Mouse (Mus musculus): ENCODE results near the gene Arl8b.
"Not testable (repeated sequence)": the region's sequence is repeated elsewhere in the genome, so short reads cannot be mapped to it uniquely, and the experiment has no call there.

Gene Arl8b

GRCm38 (mm10) chr6:108835765-108836691, 53.1 kb downstream of the Arl8b start:
- DNase-seq (ENCODE audit: low read depth): peak; percentile 89

GRCm38 (mm10) chr6:108837081-108837480, 54.2 kb downstream of the Arl8b start:
- no peak for DNase-seq (ENCODE audit: low read depth)

- DNase-seq (ENCODE audit: low read depth): no peak
Measured at GRCm38 (mm10) chr6:108837958-108838357, 55.1 kb downstream of the Arl8b start.

- DNase-seq (ENCODE audit: low read depth): no peak
Measured at GRCm38 (mm10) chr6:108839432-108839831, 56.5 kb downstream of the Arl8b start.

GRCm38 (mm10) chr6:108840861-108841640, 58.2 kb downstream of the Arl8b start:
- no peak for DNase-seq (ENCODE audit: low read depth)

- DNase-seq (ENCODE audit: low read depth): peak; percentile 95
Measured at GRCm38 (mm10) chr6:108843664-108844063, 60.8 kb downstream of the Arl8b start.

GRCm38 (mm10) chr6:108844093-108844492, 61.2 kb downstream of the Arl8b start:
- no peak for DNase-seq (ENCODE audit: low read depth)

- no peak for DNase-seq (ENCODE audit: low read depth)
Measured at GRCm38 (mm10) chr6:108844771-108845170, 61.9 kb downstream of the Arl8b start.

GRCm38 (mm10) chr6:108852088-108852670, 69.3 kb downstream of the Arl8b start:
- DNase-seq (ENCODE audit: low read depth): peak; percentile 32

GRCm38 (mm10) chr6:108852986-108853385, 70.1 kb downstream of the Arl8b start:
- DNase-seq (ENCODE audit: low read depth): no peak

- no peak for DNase-seq (ENCODE audit: low read depth)
Measured at GRCm38 (mm10) chr6:108858583-108858982, 75.7 kb downstream of the Arl8b start.

- no peak for DNase-seq (ENCODE audit: low read depth)
Measured at GRCm38 (mm10) chr6:108861226-108861625, 78.3 kb downstream of the Arl8b start.

- DNase-seq (ENCODE audit: low read depth): peak; percentile 13
Measured at GRCm38 (mm10) chr6:108862548-108862947, 79.6 kb downstream of the Arl8b start.

- no peak for DNase-seq (ENCODE audit: low read depth)
Measured at GRCm38 (mm10) chr6:108866317-108866716, 83.4 kb downstream of the Arl8b start.

GRCm38 (mm10) chr6:108869031-108869430, 86.1 kb downstream of the Arl8b start:
- DNase-seq (ENCODE audit: low read depth): not testable (repeated sequence)

GRCm38 (mm10) chr6:108870421-108870820, 87.5 kb downstream of the Arl8b start:
- no peak for DNase-seq (ENCODE audit: low read depth)

GRCm38 (mm10) chr6:108871251-108871650, 88.4 kb downstream of the Arl8b start:
- no peak for DNase-seq (ENCODE audit: low read depth)
